Mouse (Mus musculus) heart, embryonic 12.5 days (tissue): Measurements from ENCODE around the gene Gnat1. TPM values are rescaled to one million over a fixed set of nuclear protein-coding genes. Genes with fewer than 3 reads are reported as not detected.

Experiments used
- ATAC-seq: fragments of 200-750 bp; cut with Nextera tagmentation; 2 replicates; pipeline ENCODE4 v1.8.0; 2017; ENCODE audit warnings: moderate TSS enrichment, moderate library complexity; ENCODE audit not compliant: insufficient number of reproducible peaks, low FRiP score
- H3K27ac ChIP-seq: fragments of 300-500 bp; sonication (generic); 2 replicates; pipeline ENCODE4 v1.5.1; 2016; ENCODE audit warnings: mild to moderate bottlenecking, moderate library complexity; ENCODE audit not compliant: poor library complexity, severe bottlenecking
- H3K27me3 ChIP-seq: fragments of 300-500 bp; sonication (generic); replicated peaks from 2 replicates; pipeline ENCODE4 v1.6.1; 2016; ENCODE audit warnings: mild to moderate bottlenecking, moderate library complexity
- H3K36me3 ChIP-seq: fragments of 300-500 bp; sonication (generic); 2 replicates; pipeline ENCODE4 v1.6.1; 2016; ENCODE audit warnings: mild to moderate bottlenecking, moderate library complexity
- H3K4me1 ChIP-seq: fragments of 300-500 bp; sonication (generic); replicated peaks from 2 replicates; pipeline ENCODE4 v1.6.1; 2016; ENCODE audit warnings: mild to moderate bottlenecking
- H3K4me2 ChIP-seq: fragments of 300-500 bp; sonication (generic); 2 replicates; pipeline ENCODE4 v1.6.1; 2016; ENCODE audit warnings: mild to moderate bottlenecking, moderate library complexity
- H3K4me3 ChIP-seq: fragments of 300-500 bp; sonication (generic); 2 replicates; pipeline ENCODE4 v1.5.1; 2016; ENCODE audit warnings: mild to moderate bottlenecking
- H3K9ac ChIP-seq: fragments of 300-500 bp; sonication (generic); 2 replicates; pipeline ENCODE4 v1.6.1; 2016; ENCODE audit warnings: mild to moderate bottlenecking, moderate library complexity
- H3K9me3 ChIP-seq: fragments of 300-500 bp; sonication (generic); replicated peaks from 2 replicates; pipeline ENCODE4 v1.6.1; 2016; ENCODE audit warnings: mild to moderate bottlenecking, moderate library complexity
- WGBS: fragments of 180-500 bp; shearing (Covaris S2); methylation state at CpG from one replicate; pipeline ENCODE4 v1.1.7; 2016; 5-methylcytosine and 5-hydroxymethylcytosine counted together
- polyA plus RNA-seq: library from polyadenylated mRNA; unstranded; fragments of >200 nt; fragmentation: Nextera tagmentation; extraction: Ambion mirVana; gene quantifications from 2 replicates; pipeline ENCODE4 v1.2.1, GENCODE M21; 2016

Gnat1 gene
- polyA plus RNA-seq, 1 experiment from 2014 or later, result 0.97 TPM

DNA sequence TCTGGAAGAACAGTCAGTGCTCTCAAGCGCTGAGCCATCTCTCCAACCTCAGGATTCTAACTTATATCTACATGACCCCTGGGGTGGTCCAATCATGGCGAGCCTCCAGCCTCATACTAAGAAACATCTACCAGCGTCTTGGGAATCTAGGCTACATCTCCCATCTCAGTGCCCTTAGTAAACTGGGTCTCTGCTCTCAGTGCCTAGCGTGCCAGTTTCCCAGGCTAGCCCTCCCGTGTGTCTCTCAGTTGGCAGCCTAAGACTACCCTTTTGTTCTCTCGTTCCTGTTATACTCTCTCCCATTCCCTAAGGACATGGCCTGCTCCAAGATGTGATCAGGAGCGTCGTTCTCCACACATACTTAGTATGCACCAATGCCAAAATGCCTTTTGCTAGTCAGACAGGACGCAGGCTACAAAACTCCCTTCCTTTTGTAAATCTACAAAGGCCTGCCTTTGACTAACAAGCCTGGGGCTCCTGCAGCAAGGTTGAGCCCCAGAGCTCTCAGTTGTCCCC, 48.1 kb downstream of the Gnat1 start:
- no peaks in the 10 kb centered on the region for H3K27me3 ChIP-seq
- peak overlapping the region; percentile 53; the same call in 1 of the 2 replicates for H3K9ac ChIP-seq
- no peaks in the 10 kb centered on the region for H3K9me3 ChIP-seq
- H3K4me1 ChIP-seq, result peaks cover 73% of the 10 kb centered on the region
- WGBS, result 78% methylated on average over 9 of the region's 9 CpGs
- H3K4me2 ChIP-seq, result peak overlapping the region; percentile 99; the same call in 1 of the 2 replicates
- H3K27ac ChIP-seq, result no peak overlapping the region
- H3K4me3 ChIP-seq, result no peak overlapping the region
- H3K36me3 ChIP-seq, result peaks cover 16% of the 10 kb centered on the region; the same call in 1 of the 2 replicates
- ATAC-seq, result no peak

DNA sequence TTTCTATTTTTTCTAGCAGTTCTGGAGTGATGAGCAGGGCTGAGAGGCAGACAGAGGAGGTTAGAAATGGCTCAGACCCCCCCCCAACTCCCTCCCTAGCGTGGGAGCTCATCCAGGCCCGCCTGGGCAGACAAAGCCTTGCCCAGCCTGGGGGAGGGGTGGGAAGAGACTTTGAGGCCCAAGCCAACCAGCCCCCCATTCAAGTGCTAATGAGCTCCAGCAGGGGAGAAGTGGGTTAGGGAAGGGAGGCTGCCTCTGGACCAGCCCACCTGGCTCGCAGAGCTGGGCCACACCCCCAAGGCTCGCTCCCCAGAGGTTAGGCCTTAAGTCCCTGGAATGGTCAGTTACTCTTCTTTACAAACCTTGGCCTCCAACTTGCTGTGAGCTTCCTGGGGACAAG, 48.9 kb downstream of the Gnat1 start:
- peak overlapping the region; percentile 62 for H3K9ac ChIP-seq
- 18% methylated on average over 4 of the region's 4 CpGs for WGBS
- H3K9me3 ChIP-seq, result no peaks in the 10 kb centered on the region
- H3K27ac ChIP-seq, result peak overlapping the region; percentile 76
- ATAC-seq, result no peak
- no peaks in the 10 kb centered on the region for H3K27me3 ChIP-seq
- peak overlapping the region; percentile 41 for H3K4me2 ChIP-seq
- peaks cover 75% of the 10 kb centered on the region for H3K4me1 ChIP-seq
- H3K36me3 ChIP-seq, result peaks cover 24% of the 10 kb centered on the region
- H3K4me3 ChIP-seq, result 0 out of 2 replicates have a peak overlapping the region, but pooled peaks have one; percentile 7

DNA sequence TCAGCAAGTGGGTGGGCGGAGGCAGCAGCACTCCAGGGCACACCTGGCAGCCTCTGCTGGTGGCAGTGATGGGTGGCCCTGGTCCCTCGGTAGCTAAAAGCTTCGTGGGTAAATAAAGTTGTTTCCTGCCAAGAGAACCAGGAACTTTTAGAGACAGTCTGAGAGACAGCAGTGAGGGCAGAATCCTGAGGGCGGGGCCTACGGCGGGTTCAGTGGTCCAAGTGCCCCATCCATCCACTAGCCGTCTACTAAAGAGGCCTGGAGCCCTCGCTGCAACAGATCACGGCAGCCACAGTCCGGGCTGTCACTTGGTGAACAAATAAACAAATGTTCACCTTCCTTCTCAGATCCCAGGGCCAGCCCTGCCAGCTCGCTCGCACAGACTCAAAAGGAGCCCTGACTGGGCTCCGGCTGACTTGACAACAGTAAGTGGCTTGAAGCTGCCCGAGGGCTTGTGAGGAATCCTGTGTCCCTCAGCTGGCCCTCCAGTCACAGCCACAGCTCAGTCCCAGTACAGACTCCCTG, 49.5 kb downstream of the Gnat1 start:
- no peak overlapping the region for H3K4me3 ChIP-seq
- 25% methylated on average over 14 of the region's 14 CpGs for WGBS
- ATAC-seq, result no peak

DNA sequence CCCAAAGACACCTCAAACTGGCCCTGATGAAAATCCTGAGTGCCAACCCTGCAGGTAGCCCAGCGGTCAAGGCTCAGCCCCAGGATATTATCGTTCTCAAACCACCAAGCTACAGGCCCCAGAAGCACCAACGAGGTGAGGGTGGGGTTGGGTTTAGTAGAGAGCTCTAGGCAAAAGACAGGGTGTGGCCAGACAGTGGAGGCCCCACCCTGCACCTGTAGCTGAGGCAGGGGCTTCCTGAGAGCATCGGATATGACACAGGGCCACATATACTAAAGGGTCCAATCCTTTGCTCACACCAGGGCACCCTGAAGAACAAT, 50.1 kb downstream of the Gnat1 start:
- peaks cover 36% of the 10 kb centered on the region for H3K36me3 ChIP-seq
- no peak for ATAC-seq

More for the DNA sequence above, 49.5 kb downstream of the Gnat1 start:
- Histone ChIP-seq H3K4me1 (peaks cover 81% of the 10 kb centered on the region), H3K27me3 (no peaks in the 10 kb centered on the region), H3K4me2 (peak overlapping the region; percentile 41), H3K9me3 (no peaks in the 10 kb centered on the region), H3K36me3 (peaks cover 30% of the 10 kb centered on the region), H3K27ac (peak overlapping the region; percentile 76), H3K9ac (peak overlapping the region; percentile 62)

DNA sequence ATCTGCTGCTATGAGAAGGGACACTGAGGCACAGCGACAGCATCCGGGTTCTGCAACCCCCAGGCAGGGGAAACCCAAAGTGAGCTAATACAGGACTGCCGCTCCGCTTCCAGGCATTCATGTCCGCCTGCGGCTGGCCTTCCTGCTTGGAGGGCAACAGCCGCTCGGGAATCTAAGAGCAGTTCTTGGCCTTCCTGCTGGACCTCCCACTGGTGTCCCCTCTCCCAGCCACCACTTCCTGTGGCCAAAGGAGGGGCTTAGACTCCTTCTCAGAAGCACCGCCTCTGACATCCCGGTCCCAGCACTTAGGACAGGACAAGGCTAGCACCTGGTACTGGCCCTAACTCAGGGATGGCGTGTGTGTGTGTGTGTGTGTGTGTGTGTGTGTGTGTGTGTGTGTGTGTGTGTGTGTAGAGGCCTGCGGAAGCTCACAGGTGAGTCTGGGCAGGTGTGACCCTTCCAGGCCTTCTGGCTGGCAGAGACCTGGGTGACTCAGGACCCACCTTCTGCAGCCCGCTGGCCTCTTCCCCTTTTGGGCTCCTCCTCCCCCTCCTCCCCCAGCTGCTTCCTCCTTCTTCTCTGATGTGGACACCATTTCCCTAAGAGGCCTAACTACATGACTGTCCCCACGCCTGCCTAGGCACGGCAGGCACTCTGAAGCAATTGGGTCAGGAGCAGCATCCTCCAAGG, 50.6 kb downstream of the Gnat1 start:
- peak overlapping the region; percentile 68 for H3K9ac ChIP-seq
- H3K27me3 ChIP-seq, result no peaks in the 10 kb centered on the region
- WGBS, result 47% methylated on average over 15 of the region's 15 CpGs
- H3K27ac ChIP-seq, result peak overlapping the region; percentile 88
- H3K36me3 ChIP-seq, result peaks cover 41% of the 10 kb centered on the region
- peaks cover 92% of the 10 kb centered on the region for H3K4me1 ChIP-seq
- ATAC-seq, result peak; percentile 26; the same call in 1 of the 2 replicates
- H3K9me3 ChIP-seq, result no peaks in the 10 kb centered on the region
- peak overlapping the region; percentile 47 for H3K4me2 ChIP-seq
- H3K4me3 ChIP-seq, result no peak overlapping the region

More for the DNA sequence above, 50.1 kb downstream of the Gnat1 start:
- no peaks in the 10 kb centered on the region for H3K9me3 ChIP-seq
- peak overlapping the region; percentile 47 for H3K4me2 ChIP-seq
- no peaks in the 10 kb centered on the region for H3K27me3 ChIP-seq
- 44% methylated on average over 4 of the region's 4 CpGs for WGBS
- H3K9ac ChIP-seq, result peak overlapping the region; percentile 68
- H3K4me1 ChIP-seq, result peaks cover 87% of the 10 kb centered on the region
- no peak overlapping the region for H3K4me3 ChIP-seq
- H3K27ac ChIP-seq, result peak overlapping the region; percentile 88

DNA sequence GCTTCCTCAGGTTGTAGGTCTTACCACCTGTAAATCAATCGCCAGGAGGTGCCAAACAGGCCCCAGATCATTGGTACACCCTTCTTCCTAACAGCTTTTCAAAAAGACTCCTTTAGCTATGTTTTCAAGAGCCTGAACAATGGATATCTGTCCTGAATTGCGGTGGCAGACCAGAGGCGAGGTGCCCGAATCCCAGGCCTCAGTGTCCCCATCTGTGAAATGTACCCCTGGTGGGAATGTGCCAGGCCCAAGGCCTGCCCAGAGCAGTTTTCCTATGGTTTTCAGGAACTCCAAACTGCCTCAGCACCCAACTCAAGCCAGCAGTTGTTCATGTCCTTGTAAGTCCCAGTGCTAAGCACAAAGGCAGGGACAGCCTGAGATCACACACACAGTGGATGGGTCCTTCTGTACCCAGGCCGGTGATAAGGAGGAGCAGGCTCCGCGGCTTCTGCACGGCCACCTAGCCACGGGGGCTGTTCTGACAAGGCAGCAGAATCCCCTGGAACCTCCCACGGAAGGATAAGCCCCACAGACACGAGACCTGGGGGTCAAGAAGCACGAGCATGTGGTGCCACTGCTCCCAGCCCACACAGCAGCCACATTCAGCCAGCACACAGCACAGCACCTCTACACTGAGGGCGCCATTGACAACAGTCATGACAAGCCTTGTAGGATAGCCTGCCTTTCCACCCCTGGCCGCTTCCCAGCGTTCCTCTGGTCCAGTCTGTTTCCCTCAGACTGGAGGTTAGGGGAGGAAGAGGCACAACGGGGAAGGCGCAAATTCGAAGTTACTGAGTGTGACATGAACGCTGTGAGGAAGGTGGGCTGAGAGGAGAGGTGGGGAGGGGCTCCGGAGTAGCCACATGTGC, 51.9 kb downstream of the Gnat1 start:
- Histone ChIP-seq H3K4me2 (peak overlapping the region; percentile 47), H3K27me3 (no peaks in the 10 kb centered on the region), H3K27ac (peak overlapping the region; percentile 88), H3K9me3 (no peaks in the 10 kb centered on the region), H3K36me3 (peaks cover 51% of the 10 kb centered on the region), H3K4me1 (peaks cover 89% of the 10 kb centered on the region), H3K4me3 (no peak overlapping the region), H3K9ac (peak overlapping the region; percentile 68)
- 25% methylated on average over 20 of the region's 20 CpGs for WGBS
- no peak for ATAC-seq

DNA sequence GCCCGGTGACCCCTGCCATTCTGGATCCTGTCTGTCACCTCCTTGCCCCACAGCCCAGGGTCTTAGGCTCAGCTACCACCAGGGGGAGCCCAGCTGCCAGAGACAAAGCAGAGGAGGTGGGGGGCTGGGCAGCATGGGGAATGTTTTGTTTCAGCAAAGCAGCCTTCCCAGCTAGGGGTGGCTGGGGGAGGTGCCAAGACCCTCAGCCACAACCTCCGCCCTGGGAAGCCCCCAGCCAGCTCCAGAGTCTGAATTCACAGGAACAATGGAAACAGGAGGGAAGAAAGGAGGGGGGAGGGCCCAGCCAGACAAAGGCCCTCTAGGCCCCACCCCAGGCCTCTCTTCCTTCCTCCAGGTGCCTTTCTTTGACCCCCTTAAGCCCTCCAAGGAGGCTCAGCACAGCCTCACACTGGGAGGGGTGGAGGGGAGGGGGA, 52.7 kb downstream of the Gnat1 start:
- Histone ChIP-seq H3K36me3 (peaks cover 54% of the 10 kb centered on the region), H3K9me3 (no peaks in the 10 kb centered on the region), H3K4me1 (peaks cover 87% of the 10 kb centered on the region), H3K4me3 (no peak overlapping the region), H3K4me2 (peak overlapping the region; percentile 47), H3K27me3 (no peaks in the 10 kb centered on the region), H3K9ac (peak overlapping the region; percentile 68), H3K27ac (peak overlapping the region; percentile 88)
- ATAC-seq, result peak; percentile 59
- WGBS, result 4% methylated on average over 2 of the region's 2 CpGs

DNA sequence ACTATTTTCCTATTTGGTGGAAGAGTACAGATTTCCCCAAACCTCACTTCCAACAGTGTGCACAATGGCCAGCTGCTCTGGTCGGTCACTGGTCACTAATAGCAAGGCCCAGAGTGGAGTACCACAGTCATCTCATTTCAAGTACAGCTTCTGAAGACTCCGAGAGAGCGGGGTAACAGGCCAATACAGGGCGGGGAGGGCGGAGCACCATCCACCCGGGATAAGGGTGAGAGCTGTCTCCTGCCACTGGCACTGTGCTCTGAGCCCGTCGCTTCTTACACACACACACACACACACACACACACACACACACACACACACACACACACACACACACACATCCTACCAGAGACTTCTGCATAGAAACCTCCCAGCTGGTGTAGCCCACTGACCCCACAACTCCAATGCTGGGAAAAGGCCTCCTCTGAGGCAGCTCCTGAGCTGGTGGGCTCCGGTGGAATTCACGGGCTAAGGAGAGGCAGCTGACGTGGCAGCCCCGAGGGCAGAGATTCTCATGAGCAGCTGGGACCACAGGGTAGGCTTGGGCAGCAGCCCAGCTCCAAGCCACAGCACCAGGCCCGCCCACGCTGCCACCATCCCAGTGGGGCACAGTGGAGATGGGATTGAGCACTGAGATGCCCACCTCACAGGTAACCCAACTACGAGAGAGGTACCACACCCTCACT, 53.2 kb downstream of the Gnat1 start:
- ATAC-seq, result 0 out of 2 replicates have a peak, but pooled peaks have one; percentile 3
- 50% methylated on average over 15 of the region's 15 CpGs for WGBS
- peak overlapping the region; percentile 68; the same call in 1 of the 2 replicates for H3K9ac ChIP-seq
- H3K4me2 ChIP-seq, result peak overlapping the region; percentile 47
- peaks cover 51% of the 10 kb centered on the region for H3K36me3 ChIP-seq
- H3K27ac ChIP-seq, result peak overlapping the region; percentile 88
- H3K4me3 ChIP-seq, result no peak overlapping the region
- no peaks in the 10 kb centered on the region for H3K27me3 ChIP-seq
- H3K4me1 ChIP-seq, result peaks cover 85% of the 10 kb centered on the region
- no peaks in the 10 kb centered on the region for H3K9me3 ChIP-seq

DNA sequence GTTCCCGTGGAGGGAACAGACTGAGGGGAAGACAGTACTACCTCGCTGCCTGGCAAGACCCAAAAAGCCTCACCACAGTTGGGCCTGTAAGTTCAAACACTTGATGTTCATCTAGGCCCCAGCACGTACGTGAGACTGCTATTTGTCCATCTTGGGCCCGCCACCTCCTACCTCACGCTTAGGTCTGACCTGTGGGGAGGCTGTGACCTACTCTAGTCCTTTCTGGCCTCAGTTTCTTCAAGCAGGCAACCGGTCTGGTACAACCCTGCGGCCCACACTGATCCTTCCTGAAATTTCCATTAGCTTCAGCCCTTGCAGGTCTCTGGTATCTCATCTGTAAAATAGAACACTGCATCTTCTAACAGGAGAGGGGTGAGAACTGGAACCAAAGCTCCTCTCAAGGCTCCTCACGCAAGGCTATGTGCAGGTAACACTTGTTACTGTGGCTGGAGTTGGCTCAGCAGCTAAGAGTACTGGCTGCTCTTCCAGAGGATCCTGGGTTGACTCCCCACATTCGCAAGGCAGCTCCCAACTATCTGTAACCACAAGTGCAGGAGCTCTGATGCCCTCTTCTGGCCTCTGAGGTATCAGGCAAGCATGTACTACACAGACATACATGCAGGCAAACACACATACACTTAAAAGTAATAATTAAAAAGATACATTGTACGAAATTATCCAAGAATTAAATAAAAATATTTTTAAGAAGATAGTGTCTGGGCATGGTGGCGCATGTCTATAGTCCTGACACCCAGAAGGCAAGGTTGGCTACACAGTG, 54.0 kb downstream of the Gnat1 start:
- no peak overlapping the region for H3K9ac ChIP-seq
- H3K4me3 ChIP-seq, result no peak overlapping the region
- no peak overlapping the region for H3K4me2 ChIP-seq
- H3K27me3 ChIP-seq, result no peaks in the 10 kb centered on the region
- WGBS, result 91% methylated on average over 12 of the region's 12 CpGs
- H3K9me3 ChIP-seq, result no peaks in the 10 kb centered on the region
- H3K36me3 ChIP-seq, result peaks cover 51% of the 10 kb centered on the region
- peak overlapping the region; percentile 88 for H3K27ac ChIP-seq
- peaks cover 84% of the 10 kb centered on the region for H3K4me1 ChIP-seq
- no peak for ATAC-seq

DNA sequence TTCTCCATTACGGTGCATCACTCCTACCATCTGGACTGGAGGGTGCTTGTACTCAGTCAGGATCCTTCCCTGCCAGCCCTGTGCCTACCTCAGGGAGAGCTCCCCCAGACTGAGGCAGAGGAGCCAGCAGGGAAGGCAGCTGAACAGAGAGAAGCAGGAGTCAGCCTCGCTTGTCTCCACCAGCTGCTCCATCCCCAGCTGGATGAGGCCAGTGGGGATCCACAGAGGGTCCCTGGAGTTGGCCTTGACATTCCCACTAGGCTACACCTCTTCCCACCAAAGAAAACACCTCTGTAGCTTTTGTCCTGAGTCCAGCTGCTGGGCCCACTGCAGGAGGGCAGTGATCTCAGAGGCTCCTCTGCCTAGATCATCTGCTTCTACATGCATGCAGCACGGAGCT, 54.6 kb downstream of the Gnat1 start:
- ATAC-seq, result no peak
- Histone ChIP-seq H3K9ac (0 out of 2 replicates have a peak overlapping the region, but pooled peaks have one; percentile 39), H3K36me3 (peaks cover 56% of the 10 kb centered on the region), H3K9me3 (no peaks in the 10 kb centered on the region), H3K4me1 (peaks cover 84% of the 10 kb centered on the region), H3K27ac (no peak overlapping the region; the same call in 1 of the 2 replicates), H3K4me2 (no peak overlapping the region), H3K4me3 (no peak overlapping the region), H3K27me3 (no peaks in the 10 kb centered on the region)
- WGBS, result 86% methylated on average over 3 of the region's 3 CpGs
